Mouse (Mus musculus): ENCODE measurements around the gene Col25a1. TPM values are rescaled to one million over a fixed set of nuclear protein-coding genes. Genes with fewer than 3 reads are reported as not detected.

Gene Col25a1
- total RNA-seq (2023), result not detected

GRCm38 (mm10) chr3:130131201-130131600 lies at the start of gene Col25a1:
Col25a1 (plus strand) TSS chr3:130131501.

DNA sequence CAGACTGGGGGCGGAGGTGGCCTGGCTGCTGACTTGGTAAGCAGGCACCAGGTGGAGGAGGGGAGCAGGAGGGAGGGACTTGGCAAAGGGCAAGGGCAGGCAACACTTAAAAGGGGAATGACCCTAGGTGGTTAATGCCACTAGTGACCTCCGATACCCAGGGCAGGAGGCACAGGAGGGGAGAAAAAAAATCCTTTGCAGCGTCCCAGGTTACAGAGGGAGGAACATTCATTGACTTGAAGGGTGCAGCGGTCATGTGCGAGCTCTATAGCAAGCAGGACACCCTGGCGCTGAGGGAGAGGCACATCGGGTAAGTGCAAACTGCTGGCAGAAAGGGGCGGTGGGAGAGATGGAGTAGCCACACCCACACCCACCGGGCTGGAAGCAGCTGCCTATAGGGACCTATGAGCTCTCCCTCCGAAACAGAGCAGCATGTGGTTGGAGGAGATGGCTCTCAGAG lies 486.2 kb downstream of the Col25a1 start, which contains the start of gene Etnppl:
Gene Etnppl (plus strand): TSS at position 10 of the 460 bp plus-strand sequence.

Other genes with a start within 250 kb of the Col25a1 start
- 10 to 100 TPM; 23.1 to 29.0 TPM for gene Casp6, start 230.1 kb upstream of the Col25a1 start, total RNA-seq (2023)
- gene Mcub, start 161.3 kb upstream of the Col25a1 start, total RNA-seq (2023), result not detected
- 100 to 1,000 TPM; 108 to 140 TPM for gene Sec24b, start 69.9 kb upstream of the Col25a1 start, total RNA-seq (2023)

Data from B cell, adult 67 days (primary cell).